Comparison of ENCODE assay signal across 12 mouse cellular contexts in the genomic region with DNA sequence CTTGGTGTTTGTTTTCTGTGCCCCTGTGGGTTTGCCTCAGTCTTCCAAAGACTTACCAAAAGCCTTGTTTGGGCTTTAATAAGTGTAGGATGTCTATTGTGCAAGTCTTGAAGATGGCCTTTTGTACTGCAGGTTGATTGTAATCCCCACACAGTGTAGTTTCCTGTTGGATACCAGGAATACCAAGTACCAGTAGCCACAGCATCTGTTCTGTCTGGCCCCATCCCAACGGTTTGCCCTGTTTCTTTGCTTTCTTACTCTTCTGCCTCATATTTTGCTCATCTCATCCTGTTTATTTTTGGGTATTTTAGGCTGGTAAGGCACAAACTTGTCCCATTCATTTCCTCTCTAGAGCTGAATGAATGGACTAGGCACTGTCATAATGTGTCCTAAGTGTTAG.
"Had no signal": no experiment of that assay in that cellular context is flagged by ENCODE, and none has a peak within 500 bp of the region (broad histone marks: within the 10 kb centered on the region; RNA-seq: fewer than 3 reads in every experiment).

No protein-coding gene starts in this region.

- H3K27me3 ChIP-seq: limb, embryonic 12.5 days; lung, embryonic 15.5 days; midbrain, embryonic 12.5 days had no signal

- DNase-seq: kidney, adult 2 months; kidney, postnatal 36 days; liver; liver, embryonic 13.5 days; liver, postnatal 0 days; right cerebral cortex, postnatal 14 days; thymus, adult 18-20 months; thymus, postnatal 14 days had no signal

- H3K4me2 ChIP-seq: liver, embryonic 13.5 days; midbrain, embryonic 12.5 days had no signal

- H3K4me3 ChIP-seq: layer of hippocampus, adult 2 months; limb, embryonic 12.5 days; liver, embryonic 13.5 days; lung, embryonic 15.5 days; midbrain, embryonic 12.5 days had no signal

- H3K36me3 ChIP-seq: limb, embryonic 12.5 days; liver, embryonic 13.5 days; lung, embryonic 15.5 days; midbrain, embryonic 12.5 days had no signal
